Mouse (Mus musculus): Measurements from ENCODE around the gene D430042O09Rik. TPM values are rescaled to one million over a fixed set of nuclear protein-coding genes. Genes with fewer than 3 reads are reported as not detected.

Gene D430042O09Rik
- polyA plus RNA-seq, 2 experiments = 2.2 TPM

DNA sequence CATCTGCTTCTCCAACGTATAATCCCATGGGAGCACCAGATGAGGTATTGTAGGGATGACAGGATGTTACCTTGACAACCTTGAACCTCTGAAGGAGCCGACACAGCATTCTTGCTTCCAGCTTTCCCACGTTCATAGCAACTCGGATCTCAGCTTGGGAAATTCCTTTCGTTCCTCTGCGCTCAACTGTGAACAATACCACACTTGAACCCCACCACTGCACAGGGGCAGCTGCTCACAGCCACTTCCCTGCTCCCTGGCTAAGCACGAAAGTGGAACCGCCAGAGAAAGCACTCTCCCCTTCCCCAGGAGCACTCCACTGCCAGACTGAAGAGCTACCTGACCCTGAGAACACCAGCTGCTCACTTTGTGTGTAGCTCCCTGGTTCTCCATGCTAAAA lies 28.9 kb upstream of the D430042O09Rik start:
- DNase-seq (ENCODE audit: low read depth in 3 of 3, low spot score in 3 of 3) = no peak
- Histone ChIP-seq H3K36me3 (replicated peaks; ENCODE audit: control insufficient read depth, insufficient read depth, low read depth) (peaks cover 58% of the 10 kb centered on the region), H3K9me3 (ENCODE audit: control insufficient read depth, low read length) (no peaks in the 10 kb centered on the region), H3K4me3 (ENCODE audit: insufficient read depth in 1 of 2, low read depth in 2 of 2, low read length in 2 of 2) (no peak overlapping the region), H3K9ac (replicated peaks) (no peak overlapping the region), H3K27me3 (ENCODE audit: control insufficient read depth, insufficient read depth, low read length) (no peaks in the 10 kb centered on the region), H3K4me2 (ENCODE audit: low read depth) (no peak overlapping the region), H3K27ac (no peak overlapping the region), H3K4me1 (replicated peaks; ENCODE audit: control insufficient read depth in 2 of 2, insufficient read depth in 2 of 2, low read length in 1 of 2) (no peaks in the 10 kb centered on the region)
- ATAC-seq (ENCODE audit: insufficient read depth) = no peak
- WGBS (ENCODE audit: insufficient replicate concordance) = 82% methylated on average over 8 of the region's 8 CpGs
- TF ChIP-seq EP300 (IDR thresholded peaks at IDR 0.05; ENCODE audit: low read depth) (no peak), CTCF (IDR thresholded peaks at IDR 0.05; ENCODE audit: low read depth) (no peak)

DNA sequence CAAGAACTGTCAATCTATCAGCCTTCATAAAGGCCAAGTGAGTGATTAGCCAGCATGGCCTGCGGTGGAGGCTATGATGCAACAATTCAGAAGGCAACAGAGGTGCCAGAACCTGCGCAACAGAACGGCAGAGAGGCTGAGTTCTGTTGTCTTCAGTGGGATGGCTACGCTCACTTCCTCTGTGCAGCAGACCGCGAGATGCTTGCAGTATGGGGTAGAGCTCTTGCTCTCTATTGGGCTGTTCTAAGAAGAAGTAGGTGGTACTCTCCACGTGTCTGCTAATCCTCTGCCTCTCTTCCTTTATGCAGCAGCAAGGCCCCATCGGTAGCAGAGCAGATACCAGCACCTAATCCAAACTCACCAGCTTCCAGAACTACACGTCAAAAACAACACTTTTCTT lies 27.8 kb upstream of the D430042O09Rik start:
- Histone ChIP-seq H3K4me3 (ENCODE audit: insufficient read depth in 1 of 2, low read depth in 2 of 2, low read length in 2 of 2) (no peak overlapping the region), H3K27me3 (ENCODE audit: control insufficient read depth, insufficient read depth, low read length) (no peaks in the 10 kb centered on the region), H3K4me2 (ENCODE audit: low read depth) (no peak overlapping the region), H3K4me1 (replicated peaks; ENCODE audit: control insufficient read depth in 2 of 2, insufficient read depth in 2 of 2, low read length in 1 of 2) (no peaks in the 10 kb centered on the region), H3K36me3 (replicated peaks; ENCODE audit: control insufficient read depth, insufficient read depth, low read depth) (peaks cover 48% of the 10 kb centered on the region), H3K9ac (replicated peaks) (no peak overlapping the region), H3K27ac (no peak overlapping the region), H3K9me3 (ENCODE audit: control insufficient read depth, low read length) (no peaks in the 10 kb centered on the region)
- DNase-seq (ENCODE audit: low read depth in 3 of 3, low spot score in 3 of 3) = no peak
- no peak for TF ChIP-seq CTCF (IDR thresholded peaks at IDR 0.05; ENCODE audit: low read depth)
- no peak for TF ChIP-seq EP300 (IDR thresholded peaks at IDR 0.05; ENCODE audit: low read depth)
- ATAC-seq (ENCODE audit: insufficient read depth) = no peak
- WGBS (ENCODE audit: insufficient replicate concordance) = 83% methylated on average over 9 of the region's 9 CpGs

DNA sequence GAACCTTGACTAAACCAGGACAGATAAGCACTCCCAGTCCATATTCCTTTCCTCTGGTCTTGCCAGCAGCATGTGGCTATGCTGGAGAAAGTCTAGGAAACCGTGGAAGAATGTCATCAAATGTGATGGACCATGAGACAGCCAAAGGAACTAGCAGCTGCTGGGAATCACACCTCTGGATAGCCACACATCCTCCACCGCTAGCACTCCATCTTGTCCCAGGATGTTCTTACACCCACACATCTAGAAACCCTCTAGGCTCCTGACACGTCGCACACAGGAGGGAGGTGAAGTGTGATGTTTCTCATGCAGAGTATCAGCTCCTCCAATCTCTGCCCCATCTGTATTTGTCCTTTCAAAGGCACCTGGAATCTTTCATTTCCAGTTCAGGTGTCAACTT lies 17.2 kb upstream of the D430042O09Rik start:
- WGBS (ENCODE audit: insufficient replicate concordance) = 74% methylated on average over 4 of the region's 4 CpGs
- H3K9me3 ChIP-seq (ENCODE audit: control insufficient read depth, low read length) = no peaks in the 10 kb centered on the region
- H3K4me2 ChIP-seq (ENCODE audit: low read depth) = no peak overlapping the region
- H3K4me3 ChIP-seq (ENCODE audit: insufficient read depth in 1 of 2, low read depth in 2 of 2, low read length in 2 of 2) = no peak overlapping the region
- H3K27ac ChIP-seq = no peak overlapping the region
- H3K27me3 ChIP-seq (ENCODE audit: control insufficient read depth, insufficient read depth, low read length) = no peaks in the 10 kb centered on the region
- ATAC-seq (ENCODE audit: insufficient read depth) (no peak), DNase-seq (ENCODE audit: low read depth in 3 of 3, low spot score in 3 of 3) (no peak)
- H3K4me1 ChIP-seq (replicated peaks; ENCODE audit: control insufficient read depth in 2 of 2, insufficient read depth in 2 of 2, low read length in 1 of 2) = no peaks in the 10 kb centered on the region
- no peak for TF ChIP-seq CTCF (IDR thresholded peaks at IDR 0.05; ENCODE audit: low read depth)
- no peak for TF ChIP-seq EP300 (IDR thresholded peaks at IDR 0.05; ENCODE audit: low read depth)
- H3K36me3 ChIP-seq (replicated peaks; ENCODE audit: control insufficient read depth, insufficient read depth, low read depth) = peaks cover 29% of the 10 kb centered on the region
- H3K9ac ChIP-seq (replicated peaks) = no peak overlapping the region

DNA sequence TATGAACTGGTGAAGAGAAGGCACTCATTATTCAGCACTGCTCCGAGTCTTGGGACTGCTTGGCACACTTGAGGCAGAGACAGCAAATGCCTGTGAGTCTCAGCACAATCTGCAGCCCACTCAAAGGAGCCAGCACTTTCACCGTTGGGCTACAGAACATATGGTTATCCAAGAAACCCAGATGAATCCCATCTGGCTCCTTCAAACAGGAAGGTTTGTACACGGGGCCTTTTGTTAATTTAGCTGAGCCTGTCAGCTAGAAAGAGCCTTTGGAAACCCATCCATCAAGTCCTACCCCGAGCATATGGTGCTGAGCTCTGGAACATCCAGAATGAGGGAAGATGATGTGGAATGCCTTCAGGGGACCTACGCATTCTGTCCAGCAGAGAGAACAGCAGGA lies 13.6 kb upstream of the D430042O09Rik start:
- Histone ChIP-seq H3K9ac (replicated peaks) (no peak overlapping the region), H3K4me1 (replicated peaks; ENCODE audit: control insufficient read depth in 2 of 2, insufficient read depth in 2 of 2, low read length in 1 of 2) (no peaks in the 10 kb centered on the region), H3K27ac (no peak overlapping the region), H3K9me3 (ENCODE audit: control insufficient read depth, low read length) (no peaks in the 10 kb centered on the region; the same call in 1 of the 2 replicates), H3K4me2 (ENCODE audit: low read depth) (no peak overlapping the region), H3K4me3 (ENCODE audit: insufficient read depth in 1 of 2, low read depth in 2 of 2, low read length in 2 of 2) (no peak overlapping the region), H3K27me3 (ENCODE audit: control insufficient read depth, insufficient read depth, low read length) (no peaks in the 10 kb centered on the region), H3K36me3 (replicated peaks; ENCODE audit: control insufficient read depth, insufficient read depth, low read depth) (peaks cover 59% of the 10 kb centered on the region)
- TF ChIP-seq CTCF (IDR thresholded peaks at IDR 0.05; ENCODE audit: low read depth) (no peak), EP300 (IDR thresholded peaks at IDR 0.05; ENCODE audit: low read depth) (no peak)
- WGBS (ENCODE audit: insufficient replicate concordance) = 73% methylated on average over 5 of the region's 5 CpGs
- no peak for ATAC-seq (ENCODE audit: insufficient read depth)
- no peak for DNase-seq (ENCODE audit: low read depth in 3 of 3, low spot score in 3 of 3)

DNA sequence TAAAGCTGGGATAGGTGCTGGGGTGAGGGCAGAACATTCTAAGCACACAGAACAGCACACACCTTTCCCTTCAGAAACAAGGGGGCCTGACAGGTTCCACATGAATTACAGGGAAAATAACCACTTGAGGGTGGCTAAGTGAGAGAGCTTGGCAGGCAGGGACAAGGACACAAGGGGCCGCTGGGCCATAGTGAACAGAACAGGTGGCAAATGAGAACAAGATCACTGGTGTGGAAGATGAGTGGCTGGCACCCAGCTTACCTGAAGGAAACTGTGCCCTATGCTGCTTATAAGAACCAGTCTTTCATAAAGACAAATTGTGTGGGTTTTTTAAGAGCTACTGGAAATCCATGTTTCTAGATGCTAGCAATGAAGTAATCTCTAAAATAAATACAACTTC lies 4.9 kb upstream of the D430042O09Rik start:
- Histone ChIP-seq H3K4me3 (ENCODE audit: insufficient read depth in 1 of 2, low read depth in 2 of 2, low read length in 2 of 2) (no peak overlapping the region), H3K27me3 (ENCODE audit: control insufficient read depth, insufficient read depth, low read length) (no peaks in the 10 kb centered on the region), H3K9me3 (ENCODE audit: control insufficient read depth, low read length) (no peaks in the 10 kb centered on the region; the same call in 1 of the 2 replicates), H3K4me2 (ENCODE audit: low read depth) (no peak overlapping the region), H3K36me3 (replicated peaks; ENCODE audit: control insufficient read depth, insufficient read depth, low read depth) (peaks cover 46% of the 10 kb centered on the region), H3K9ac (replicated peaks) (no peak overlapping the region), H3K4me1 (replicated peaks; ENCODE audit: control insufficient read depth in 2 of 2, insufficient read depth in 2 of 2, low read length in 1 of 2) (peaks cover 10 to 18% of the 10 kb centered on the region in 2 experiments), H3K27ac (no peak overlapping the region)
- no peak for TF ChIP-seq EP300 (IDR thresholded peaks at IDR 0.05; ENCODE audit: low read depth)
- TF ChIP-seq CTCF (IDR thresholded peaks at IDR 0.05; ENCODE audit: low read depth) = no peak
- DNase-seq (ENCODE audit: low read depth in 3 of 3, low spot score in 3 of 3) = no peak
- WGBS (ENCODE audit: insufficient replicate concordance) = 65% methylated on average over 1 of the region's 1 CpGs
- no peak for ATAC-seq (ENCODE audit: insufficient read depth)
